Comparison of ENCODE assay signal across 12 mouse cellular contexts in the genomic region with DNA sequence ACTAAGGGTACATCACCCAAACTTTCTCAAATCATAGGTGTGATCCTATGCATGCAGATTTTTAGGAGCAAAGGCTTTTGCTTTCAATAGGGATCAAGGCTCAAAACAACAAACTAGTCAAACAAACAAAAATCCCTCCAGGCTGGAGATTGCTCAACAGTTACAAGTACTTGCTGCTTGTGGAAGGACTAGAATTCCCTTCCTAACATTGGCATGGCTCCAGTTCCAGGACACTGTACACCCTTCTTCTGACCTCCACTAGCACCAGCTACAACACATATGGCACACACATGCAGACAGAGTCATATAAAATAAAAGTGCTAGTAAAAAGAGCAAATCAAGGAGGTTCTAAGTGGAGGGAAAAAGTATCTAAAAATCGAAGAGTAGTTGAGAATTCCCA. TPM values are rescaled to one million over a fixed set of nuclear protein-coding genes. Genes with fewer than 3 reads are reported as not detected.
DNase-seq lines count a peak whose midpoint lies in the region; ATAC-seq lines count a peak whose summit lies in the region.
"Had no signal": no experiment of that assay in that cellular context is flagged by ENCODE, and none has a peak within 500 bp of the region (broad histone marks: within the 10 kb centered on the region; RNA-seq: fewer than 3 reads in every experiment).

No protein-coding gene starts in this region.

- 87% methylated on average over 1 of the region's 1 CpGs for WGBS in hindbrain, embryonic 16.5 days
- 82% methylated on average over 1 of the region's 1 CpGs for WGBS in hindbrain, embryonic 11.5 days
- WGBS in neural tube, embryonic 13.5 days: 88% methylated on average over 1 of the region's 1 CpGs
- 89% methylated on average over 1 of the region's 1 CpGs for WGBS in neural tube, embryonic 15.5 days

- H3K4me3 ChIP-seq in hindbrain, embryonic 16.5 days (ENCODE audit: low read length): no peak overlapping the region
- no peak overlapping the region for H3K4me3 ChIP-seq in hindbrain, embryonic 11.5 days (ENCODE audit: low read depth, low read length)
- H3K4me3 ChIP-seq in neural tube, embryonic 13.5 days: no peak overlapping the region
- H3K4me3 ChIP-seq in neural tube, embryonic 15.5 days (replicated peaks): no peak overlapping the region
- H3K4me3 ChIP-seq: forebrain, embryonic 12.5 days; hindbrain, embryonic 12.5 days; midbrain, embryonic 13.5 days had no signal

- H3K9me3 ChIP-seq in hindbrain, embryonic 16.5 days (ENCODE audit: control insufficient read depth, low read length): no peaks in the 10 kb centered on the region
- H3K9me3 ChIP-seq in hindbrain, embryonic 11.5 days (ENCODE audit: control insufficient read depth, low read length): no peaks in the 10 kb centered on the region
- H3K9me3 ChIP-seq in neural tube, embryonic 13.5 days: no peaks in the 10 kb centered on the region
- H3K9me3 ChIP-seq in neural tube, embryonic 15.5 days (replicated peaks): no peaks in the 10 kb centered on the region
- H3K9me3 ChIP-seq: forebrain, embryonic 12.5 days; hindbrain, embryonic 12.5 days; midbrain, embryonic 13.5 days had no signal

- H3K27me3 ChIP-seq in hindbrain, embryonic 16.5 days (replicated peaks; ENCODE audit: control insufficient read depth, insufficient read depth, low read length): no peaks in the 10 kb centered on the region
- H3K27me3 ChIP-seq in hindbrain, embryonic 11.5 days (ENCODE audit: control insufficient read depth, insufficient read depth, low read length): no peaks in the 10 kb centered on the region
- H3K27me3 ChIP-seq in neural tube, embryonic 13.5 days: no peaks in the 10 kb centered on the region
- H3K27me3 ChIP-seq in neural tube, embryonic 15.5 days (replicated peaks): no peaks in the 10 kb centered on the region
- H3K27me3 ChIP-seq: forebrain, embryonic 12.5 days; hindbrain, embryonic 12.5 days; midbrain, embryonic 13.5 days had no signal

- H3K4me2 ChIP-seq in hindbrain, embryonic 16.5 days (ENCODE audit: low read length): no peak overlapping the region
- no peak overlapping the region for H3K4me2 ChIP-seq in hindbrain, embryonic 11.5 days (replicated peaks; ENCODE audit: low read depth, low read length)
- no peak overlapping the region for H3K4me2 ChIP-seq in neural tube, embryonic 13.5 days
- no peak overlapping the region for H3K4me2 ChIP-seq in neural tube, embryonic 15.5 days
- H3K4me2 ChIP-seq: forebrain, embryonic 12.5 days; hindbrain, embryonic 12.5 days; midbrain, embryonic 13.5 days had no signal

- peak overlapping the region; percentile 13; the same call in 1 of the 2 replicates for H3K9ac ChIP-seq in hindbrain, embryonic 16.5 days (ENCODE audit: low read depth, low read length)
- H3K9ac ChIP-seq in hindbrain, embryonic 11.5 days (ENCODE audit: low read depth, low read length): no peak overlapping the region
- H3K9ac ChIP-seq in neural tube, embryonic 13.5 days: peak overlapping the region; percentile 8; the same call in 1 of the 2 replicates
- H3K9ac ChIP-seq in neural tube, embryonic 15.5 days (replicated peaks): no peak overlapping the region
- H3K9ac ChIP-seq: forebrain, embryonic 12.5 days; hindbrain, embryonic 12.5 days had no signal

- H3K4me1 ChIP-seq in hindbrain, embryonic 16.5 days (ENCODE audit: control insufficient read depth, insufficient read depth, low read depth, low read length): peaks cover 26% of the 10 kb centered on the region
- peaks cover 3% of the 10 kb centered on the region; the same call in 1 of the 2 replicates for H3K4me1 ChIP-seq in hindbrain, embryonic 11.5 days (replicated peaks; ENCODE audit: control insufficient read depth, insufficient read depth, low read length)
- H3K4me1 ChIP-seq in neural tube, embryonic 13.5 days (replicated peaks): peaks cover 37% of the 10 kb centered on the region
- peaks cover 34% of the 10 kb centered on the region for H3K4me1 ChIP-seq in neural tube, embryonic 15.5 days

- no peak for DNase-seq in hindbrain, embryonic 11.5 days (ENCODE audit: low spot score)
- DNase-seq in induced T-regulatory cell, adult 2 months (ENCODE audit: low read depth): peak; percentile 9
- peak; percentile 54 for DNase-seq in skeletal muscle tissue, adult 2 months (ENCODE audit: low read depth, low spot score)
- no peak for DNase-seq in left cerebral cortex, adult 11 months (ENCODE audit: low spot score)
- DNase-seq in frontal cortex, postnatal 36 days (ENCODE audit: low spot score in 2 of 2): no peak
- DNase-seq: right cerebral cortex, postnatal 14 days had no signal

- no peak for ATAC-seq in hindbrain, embryonic 16.5 days
- ATAC-seq in hindbrain, embryonic 11.5 days (ENCODE audit: low FRiP score): no peak
- ATAC-seq in neural tube, embryonic 13.5 days (ENCODE audit: low read depth): no peak
- ATAC-seq in neural tube, embryonic 15.5 days (ENCODE audit: low FRiP score): no peak
- ATAC-seq: midbrain, embryonic 13.5 days had no signal

- H3K27ac ChIP-seq in hindbrain, embryonic 16.5 days (ENCODE audit: low read depth, low read length): no peak overlapping the region
- H3K27ac ChIP-seq in hindbrain, embryonic 11.5 days (ENCODE audit: low read depth, low read length): no peak overlapping the region
- H3K27ac ChIP-seq in neural tube, embryonic 13.5 days (replicated peaks): no peak overlapping the region
- H3K27ac ChIP-seq in neural tube, embryonic 15.5 days (replicated peaks): no peak overlapping the region
- H3K27ac ChIP-seq: forebrain, embryonic 12.5 days; hindbrain, embryonic 12.5 days; midbrain, embryonic 13.5 days had no signal

- peaks cover 30% of the 10 kb centered on the region for H3K36me3 ChIP-seq in hindbrain, embryonic 16.5 days (ENCODE audit: control insufficient read depth, insufficient read depth, low read length)
- H3K36me3 ChIP-seq in hindbrain, embryonic 11.5 days (ENCODE audit: control insufficient read depth, insufficient read depth, low read length): peaks cover 18% of the 10 kb centered on the region
- peaks cover 44% of the 10 kb centered on the region for H3K36me3 ChIP-seq in neural tube, embryonic 13.5 days
- H3K36me3 ChIP-seq in neural tube, embryonic 15.5 days: peaks cover 39% of the 10 kb centered on the region

RNA-seq across cellular contexts. Expression of gene Cnbp, which starts 4.1 kb away (rescaled TPM):
- 533 and 548 TPM in 2 replicates for polyA plus RNA-seq in hindbrain, embryonic 16.5 days (2015; fragmentation: Nextera tagmentation; extraction: Ambion mirVana)
- 1,125 and 1,154 TPM in 2 replicates for polyA plus RNA-seq in hindbrain, embryonic 11.5 days (2014; fragmentation: Nextera tagmentation; extraction: Ambion mirVana)
- 571 and 620 TPM in 2 replicates for polyA plus RNA-seq in neural tube, embryonic 13.5 days (2015; fragmentation: Nextera tagmentation; extraction: Ambion mirVana)
- 511 and 660 TPM in 2 replicates for polyA plus RNA-seq in neural tube, embryonic 15.5 days (2015; fragmentation: Nextera tagmentation; extraction: Ambion mirVana)

RNA-seq across cellular contexts. Expression of gene Isy1, which starts 8.2 kb away (rescaled TPM):
- 24.0 and 24.4 TPM in 2 replicates for polyA plus RNA-seq in hindbrain, embryonic 16.5 days (2015; fragmentation: Nextera tagmentation; extraction: Ambion mirVana)
- polyA plus RNA-seq in hindbrain, embryonic 11.5 days (2014; fragmentation: Nextera tagmentation; extraction: Ambion mirVana): 57.7 and 61.7 TPM in 2 replicates
- polyA plus RNA-seq in neural tube, embryonic 13.5 days (2015; fragmentation: Nextera tagmentation; extraction: Ambion mirVana): 28.9 and 31.0 TPM in 2 replicates
- 22.6 and 30.8 TPM in 2 replicates for polyA plus RNA-seq in neural tube, embryonic 15.5 days (2015; fragmentation: Nextera tagmentation; extraction: Ambion mirVana)

RNA-seq across cellular contexts. Expression of gene Gm45140, which starts 11.2 kb away (rescaled TPM):
- polyA plus RNA-seq in hindbrain, embryonic 16.5 days (2015; fragmentation: Nextera tagmentation; extraction: Ambion mirVana): 2.9 and 3.9 TPM in 2 replicates
- polyA plus RNA-seq in hindbrain, embryonic 11.5 days (2014; fragmentation: Nextera tagmentation; extraction: Ambion mirVana): 3.2 and 3.8 TPM in 2 replicates
- polyA plus RNA-seq in neural tube, embryonic 13.5 days (2015; fragmentation: Nextera tagmentation; extraction: Ambion mirVana): 3.0 and 4.5 TPM in 2 replicates
- polyA plus RNA-seq in neural tube, embryonic 15.5 days (2015; fragmentation: Nextera tagmentation; extraction: Ambion mirVana): 1.5 and 2.1 TPM in 2 replicates

RNA-seq across cellular contexts. Expression of gene Rab43, which starts 34.8 kb away (rescaled TPM):
- polyA plus RNA-seq in hindbrain, embryonic 16.5 days (2015; fragmentation: Nextera tagmentation; extraction: Ambion mirVana): 9.4 and 11.7 TPM in 2 replicates
- 5.0 and 6.8 TPM in 2 replicates for polyA plus RNA-seq in hindbrain, embryonic 11.5 days (2014; fragmentation: Nextera tagmentation; extraction: Ambion mirVana)
- polyA plus RNA-seq in neural tube, embryonic 13.5 days (2015; fragmentation: Nextera tagmentation; extraction: Ambion mirVana): 8.8 and 9.2 TPM in 2 replicates
- 11.5 and 12.5 TPM in 2 replicates for polyA plus RNA-seq in neural tube, embryonic 15.5 days (2015; fragmentation: Nextera tagmentation; extraction: Ambion mirVana)

RNA-seq across cellular contexts. Expression of gene Copg1, which starts 40.8 kb away (rescaled TPM):
- 220 and 225 TPM in 2 replicates for polyA plus RNA-seq in hindbrain, embryonic 16.5 days (2015; fragmentation: Nextera tagmentation; extraction: Ambion mirVana)
- 128 and 138 TPM in 2 replicates for polyA plus RNA-seq in hindbrain, embryonic 11.5 days (2014; fragmentation: Nextera tagmentation; extraction: Ambion mirVana)
- 166 and 172 TPM in 2 replicates for polyA plus RNA-seq in neural tube, embryonic 13.5 days (2015; fragmentation: Nextera tagmentation; extraction: Ambion mirVana)
- polyA plus RNA-seq in neural tube, embryonic 15.5 days (2015; fragmentation: Nextera tagmentation; extraction: Ambion mirVana): 204 and 207 TPM in 2 replicates

Comparison
In these comparisons a context has a peak if more than half of its experiments do, and no peak if none do; other contexts are left out.
1. H3K9ac ChIP-seq: peak in hindbrain, embryonic 16.5 days (single experiment) and neural tube, embryonic 13.5 days (single experiment); none in hindbrain, embryonic 11.5 days (single experiment) and neural tube, embryonic 15.5 days (single experiment).
2. DNase-seq: peak in induced T-regulatory cell, adult 2 months (single experiment) and skeletal muscle tissue, adult 2 months (single experiment); none in hindbrain, embryonic 11.5 days (single experiment), left cerebral cortex, adult 11 months (single experiment) and frontal cortex, postnatal 36 days (0 of 2).